Mouse (Mus musculus) liver, embryonic 16.5 days (tissue): ENCODE measurements around the gene Oas3. TPM values are rescaled to one million over a fixed set of nuclear protein-coding genes. Genes with fewer than 3 reads are reported as not detected.

ENCODE experiments used
- ATAC-seq: fragments of 200-750 bp; cut with Nextera tagmentation; 2 replicates; pipeline ENCODE4 v1.8.0; 2017; ENCODE audit warnings: low read depth, mild to moderate bottlenecking, moderate number of reproducible peaks, moderate library complexity
- H3K27ac ChIP-seq: fragments of 300-500 bp; sonication (generic); 2 replicates; pipeline ENCODE4 v1.5.1; 2014; ENCODE audit warnings: mild to moderate bottlenecking, low read length
- H3K27me3 ChIP-seq: fragments of 300-500 bp; sonication (generic); 2 replicates; pipeline ENCODE4 v1.6.1; 2014; ENCODE audit warnings: low read depth, low read length, mixed read lengths; ENCODE audit not compliant: control insufficient read depth, insufficient read depth
- H3K36me3 ChIP-seq: fragments of 300-500 bp; sonication (generic); 2 replicates; pipeline ENCODE4 v1.6.1; 2014; ENCODE audit warnings: mild to moderate bottlenecking; ENCODE audit not compliant: control insufficient read depth, insufficient read depth
- H3K4me1 ChIP-seq: fragments of 300-500 bp; sonication (generic); 2 replicates; pipeline ENCODE4 v1.6.1; 2014; ENCODE audit warnings: low read depth, low read length, mixed read lengths; ENCODE audit not compliant: control insufficient read depth
- H3K4me2 ChIP-seq: fragments of 300-500 bp; sonication (generic); 2 replicates; pipeline ENCODE4 v1.6.1; 2014; ENCODE audit warnings: low read depth, low read length, mixed read lengths
- H3K4me3 ChIP-seq: fragments of 300-500 bp; sonication (generic); 2 replicates; pipeline ENCODE4 v1.5.1; 2014; ENCODE audit warnings: low read depth, mild to moderate bottlenecking, low read length
- H3K9ac ChIP-seq: fragments of 300-500 bp; sonication (generic); 2 replicates; pipeline ENCODE4 v1.6.1; 2014; ENCODE audit warnings: low read depth, low read length
- H3K9me3 ChIP-seq: fragments of 300-500 bp; sonication (generic); replicated peaks from 2 replicates; pipeline ENCODE4 v1.6.1; 2016; ENCODE audit warnings: low read length; ENCODE audit not compliant: control insufficient read depth
- WGBS: fragments of 180-500 bp; shearing (Covaris S2); extraction: QIAGEN DNeasy Blood & Tissue Kit; methylation state at CpG from one replicate; pipeline ENCODE4 v1.1.7; 2014; ENCODE audit not compliant: insufficient replicate concordance; 5-methylcytosine and 5-hydroxymethylcytosine counted together
- polyA plus RNA-seq: library from polyadenylated mRNA; unstranded; fragments of >200 nt; fragmentation: Nextera tagmentation; extraction: Ambion mirVana; gene quantifications from 2 replicates; pipeline ENCODE4 v1.2.1, GENCODE M21; 2015

The Oas3 gene
- polyA plus RNA-seq, 1 experiment from 2014 or later, result 0.68 TPM

GRCm38 (mm10) chr5:120775287-120775985 lies 2.0 kb downstream of the Oas3 start:
- peak; percentile 86 for ATAC-seq

GRCm38 (mm10) chr5:120769396-120769795 lies 8.1 kb downstream of the Oas3 start:
- no peaks in the 10 kb centered on the region for H3K36me3 ChIP-seq
- no peaks in the 10 kb centered on the region; the same call in 1 of the 2 replicates for H3K9me3 ChIP-seq
- H3K27ac ChIP-seq, result no peak overlapping the region
- no peak overlapping the region for H3K9ac ChIP-seq
- 44% methylated on average over 3 of the region's 3 CpGs for WGBS
- H3K4me2 ChIP-seq, result no peak overlapping the region
- ATAC-seq, result no peak
- H3K4me3 ChIP-seq, result no peak overlapping the region
- H3K4me1 ChIP-seq, result no peaks in the 10 kb centered on the region
- no peaks in the 10 kb centered on the region for H3K27me3 ChIP-seq

More at GRCm38 (mm10) chr5:120775287-120775985, 2.0 kb downstream of the Oas3 start:
- Histone ChIP-seq H3K4me3 (no peak overlapping the region), H3K4me1 (no peaks in the 10 kb centered on the region; the same call in 1 of the 2 replicates), H3K27ac (peak overlapping the region; percentile 33; the same call in 1 of the 2 replicates), H3K9ac (no peak overlapping the region), H3K27me3 (no peaks in the 10 kb centered on the region), H3K36me3 (no peaks in the 10 kb centered on the region), H3K9me3 (no peaks in the 10 kb centered on the region), H3K4me2 (peak overlapping the region; percentile 30)
- WGBS, result 15% methylated on average over 14 of the region's 14 CpGs

DNA sequence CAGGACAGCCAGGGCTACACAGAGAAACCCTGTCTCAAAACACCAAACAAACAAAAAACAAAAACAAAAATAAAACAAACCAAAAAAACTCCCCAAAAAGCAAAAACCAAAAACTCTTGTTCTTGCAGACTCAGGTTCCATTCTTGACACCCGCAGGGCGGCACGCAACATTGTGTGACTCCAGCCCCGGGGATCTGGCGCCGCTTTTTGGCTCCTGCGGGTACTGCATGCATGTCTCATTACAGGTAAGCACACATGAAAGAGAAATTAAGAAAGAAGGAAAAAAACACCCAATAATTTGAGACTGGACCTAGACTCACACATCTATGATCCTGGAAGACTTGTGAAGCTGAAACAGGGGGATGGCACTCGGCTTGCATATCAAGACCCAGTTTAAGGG lies 12.5 kb downstream of the Oas3 start:
- Histone ChIP-seq H3K4me3 (no peak overlapping the region), H3K36me3 (no peaks in the 10 kb centered on the region), H3K4me1 (no peaks in the 10 kb centered on the region), H3K27me3 (no peaks in the 10 kb centered on the region), H3K27ac (no peak overlapping the region), H3K4me2 (no peak overlapping the region), H3K9me3 (no peaks in the 10 kb centered on the region; the same call in 1 of the 2 replicates), H3K9ac (no peak overlapping the region)
- ATAC-seq, result no peak
- 61% methylated on average over 8 of the region's 8 CpGs for WGBS

- Histone ChIP-seq H3K4me3 (no peak overlapping the region), H3K4me1 (no peaks in the 10 kb centered on the region), H3K9me3 (no peaks in the 10 kb centered on the region), H3K4me2 (no peak overlapping the region), H3K27me3 (no peaks in the 10 kb centered on the region), H3K36me3 (no peaks in the 10 kb centered on the region), H3K27ac (no peak overlapping the region), H3K9ac (no peak overlapping the region)
- no peak for ATAC-seq
- 33% methylated on average over 6 of the region's 6 CpGs for WGBS
These were observed 15.6 kb downstream of the Oas3 start for GRCm38 (mm10) chr5:120761901-120762300.

GRCm38 (mm10) chr5:120754215-120754614 lies 23.2 kb downstream of the Oas3 start:
- no peak overlapping the region for H3K4me2 ChIP-seq

DNA sequence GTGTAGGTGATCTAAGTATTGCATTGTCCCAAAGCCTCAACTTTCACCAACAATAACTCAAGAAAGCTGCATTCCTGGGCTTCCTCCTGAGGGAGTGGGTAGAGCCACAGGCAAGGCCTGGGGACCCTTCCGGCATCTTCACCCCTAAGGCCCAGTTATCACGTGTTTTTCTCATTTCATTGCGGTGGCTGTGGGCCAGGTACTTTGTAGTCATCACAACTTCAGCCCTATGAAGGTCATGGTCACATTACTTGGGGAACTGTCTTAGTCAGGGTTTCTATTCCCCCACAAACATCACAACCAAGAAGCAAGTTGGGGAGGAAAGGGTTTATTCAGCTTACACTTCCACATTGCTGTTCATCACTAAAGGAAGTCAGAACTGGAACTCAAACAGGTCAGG lies 24.7 kb downstream of the Oas3 start:
- no peak for ATAC-seq
- no peak overlapping the region for H3K27ac ChIP-seq
- H3K9ac ChIP-seq, result no peak overlapping the region
- H3K4me1 ChIP-seq, result no peaks in the 10 kb centered on the region
- no peaks in the 10 kb centered on the region for H3K9me3 ChIP-seq
- H3K27me3 ChIP-seq, result no peaks in the 10 kb centered on the region
- H3K36me3 ChIP-seq, result no peaks in the 10 kb centered on the region
- no peak overlapping the region for H3K4me2 ChIP-seq
- no peak overlapping the region for H3K4me3 ChIP-seq
- 65% methylated on average over 3 of the region's 3 CpGs for WGBS

More at GRCm38 (mm10) chr5:120754215-120754614, 23.2 kb downstream of the Oas3 start:
- Histone ChIP-seq H3K27ac (no peak overlapping the region), H3K4me3 (no peak overlapping the region), H3K36me3 (no peaks in the 10 kb centered on the region), H3K4me1 (no peaks in the 10 kb centered on the region), H3K27me3 (no peaks in the 10 kb centered on the region), H3K9ac (no peak overlapping the region), H3K9me3 (no peaks in the 10 kb centered on the region)
- WGBS, result 52% methylated on average over 4 of the region's 4 CpGs
- ATAC-seq, result no peak

- WGBS, result 52% methylated on average over 3 of the region's 3 CpGs
- no peaks in the 10 kb centered on the region for H3K9me3 ChIP-seq
These were observed 26.3 kb downstream of the Oas3 start for GRCm38 (mm10) chr5:120751206-120751605.

GRCm38 (mm10) chr5:120749688-120750087 lies 27.8 kb downstream of the Oas3 start, which contains the start of gene Oas2:
Oas2 (minus strand) TSS chr5:120749853.
- Histone ChIP-seq H3K9me3 (no peaks in the 10 kb centered on the region), H3K27me3 (no peaks in the 10 kb centered on the region), H3K27ac (no peak within 1 kb of the TSS), H3K4me3 (no peak within 1 kb of the TSS), H3K36me3 (no peaks in the 10 kb centered on the region), H3K4me1 (no peaks in the 10 kb centered on the region), H3K4me2 (no peak within 1 kb of the TSS), H3K9ac (no peak within 1 kb of the TSS)
- ATAC-seq, result no peak
- WGBS, result 20% methylated on average over 5 of the region's 5 CpGs

More at GRCm38 (mm10) chr5:120751206-120751605, 26.3 kb downstream of the Oas3 start:
- Histone ChIP-seq H3K9ac (no peak overlapping the region), H3K4me1 (no peaks in the 10 kb centered on the region), H3K27me3 (no peaks in the 10 kb centered on the region), H3K36me3 (no peaks in the 10 kb centered on the region), H3K4me3 (no peak overlapping the region), H3K27ac (no peak overlapping the region), H3K4me2 (no peak overlapping the region)
- ATAC-seq, result no peak

- WGBS, result 3% methylated on average over 5 of the region's 5 CpGs
- Histone ChIP-seq H3K4me2 (no peak overlapping the region), H3K9ac (no peak overlapping the region), H3K4me3 (no peak overlapping the region), H3K36me3 (no peaks in the 10 kb centered on the region), H3K4me1 (no peaks in the 10 kb centered on the region), H3K27ac (no peak overlapping the region), H3K9me3 (no peaks in the 10 kb centered on the region), H3K27me3 (no peaks in the 10 kb centered on the region)
- no peak for ATAC-seq
These were observed 31.0 kb downstream of the Oas3 start for GRCm38 (mm10) chr5:120746451-120746850.
